Mouse (Mus musculus): ENCODE measurements around the gene Hhatl.

- no peak for TF ChIP-seq CHD2 (IDR thresholded peaks at IDR 0.05; ENCODE audit: low read depth, low read length)
- TF ChIP-seq HCFC1 (IDR thresholded peaks at IDR 0.05; ENCODE audit: borderline replicate concordance, insufficient read depth, low read length): no peak
- TF ChIP-seq ZC3H11A (IDR thresholded peaks at IDR 0.05; ENCODE audit: borderline replicate concordance, low read depth, low read length): no peak
These were observed 26.9 kb upstream of the Hhatl start for GRCm38 (mm10) chr9:121819073-121819770.
